In the genomic region with DNA sequence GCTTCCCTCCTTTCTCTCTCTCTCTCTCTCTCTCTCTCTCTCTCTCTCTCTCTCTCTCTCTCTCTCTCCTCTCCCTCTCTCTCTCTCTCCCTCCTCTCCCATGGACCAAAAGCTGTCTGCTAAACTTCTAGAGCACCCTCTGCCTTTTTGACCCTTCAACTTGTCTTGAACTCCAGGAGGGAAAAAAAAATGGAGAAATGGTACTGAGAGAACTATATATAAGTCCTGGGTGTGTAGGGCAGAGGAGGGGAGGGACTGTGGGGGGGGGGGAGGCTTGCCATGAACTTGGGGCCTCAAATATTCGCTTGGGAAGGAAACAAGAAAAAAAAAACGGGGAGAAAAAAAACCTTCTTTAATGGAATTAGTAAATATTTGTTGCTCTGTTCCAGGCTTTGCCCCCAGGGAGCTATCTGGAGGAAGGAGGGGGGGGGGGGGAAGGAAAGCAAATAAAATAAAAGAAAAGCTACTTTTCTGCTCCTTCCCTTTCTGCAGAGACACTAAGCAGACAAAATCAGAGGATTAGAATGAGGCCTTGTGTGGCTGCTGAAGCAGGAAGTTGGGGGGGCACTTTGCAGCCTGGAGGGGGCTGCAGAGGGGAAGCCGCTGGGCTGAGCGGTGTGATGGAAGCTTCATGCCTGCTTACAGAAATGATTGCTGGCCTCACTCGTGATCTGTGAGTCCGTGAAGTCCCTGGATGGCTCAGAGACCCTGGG, we compare ENCODE assay signal across 9 mouse cellular contexts.
A peak's percentile ranks its signal among the peaks of the same experiment; 100 is the strongest.
DNase-seq lines count a peak whose midpoint lies in the region; ATAC-seq and TF ChIP-seq lines count a peak whose summit lies in the region.
"Had no signal": no experiment of that assay in that cellular context is flagged by ENCODE, and none has a peak within 500 bp of the region (broad histone marks: within the 10 kb centered on the region; RNA-seq: fewer than 3 reads in every experiment).

No protein-coding gene starts in this region.

- DNase-seq in hindbrain, embryonic 10.5 days (ENCODE audit: low spot score), result peak; percentile 13
- DNase-seq in kidney, postnatal 14 days, result peak; percentile 52
- no peak for DNase-seq in left cerebral cortex, adult 2 months (ENCODE audit: extremely low spot score in 1 of 2, low spot score in 2 of 2)
- DNase-seq in right cerebral cortex, postnatal 14 days, result no peak

- no peak for ATAC-seq in hindbrain, embryonic 16.5 days
- ATAC-seq in embryonic facial prominence, embryonic 13.5 days (ENCODE audit: insufficient number of reproducible peaks, insufficient read depth, low FRiP score, low TSS enrichment, low read depth), result no peak
- no peak for ATAC-seq in megakaryocyte progenitor cell, adult 5-6 weeks (replicated peaks; ENCODE audit: poor library complexity)

- intact Hi-C loops in left cerebral cortex, adult 2 months (cut with DNase I), result no loop called here

- TF ChIP-seq CTCF in small intestine, adult 2 months (IDR thresholded peaks at IDR 0.05; ENCODE audit: extremely low read depth, insufficient read length, insufficient replicate concordance, low read depth, low read length), result no peak
- TF ChIP-seq CTCF in left cerebral cortex, adult 2 months (IDR thresholded peaks at IDR 0.05), result no peak

- H3K36me3 ChIP-seq in hindbrain, embryonic 10.5 days, result no peaks in the 10 kb centered on the region
- no peaks in the 10 kb centered on the region for H3K36me3 ChIP-seq in hindbrain, embryonic 16.5 days (ENCODE audit: control insufficient read depth, insufficient read depth, low read length)
- no peaks in the 10 kb centered on the region for H3K36me3 ChIP-seq in embryonic facial prominence, embryonic 13.5 days
- no peaks in the 10 kb centered on the region for H3K36me3 ChIP-seq in small intestine, adult 2 months (ENCODE audit: control insufficient read depth, insufficient read depth, low read length)

- H3K9ac ChIP-seq in hindbrain, embryonic 16.5 days (ENCODE audit: low read depth, low read length), result no peak overlapping the region
- H3K9ac ChIP-seq in embryonic facial prominence, embryonic 13.5 days, result no peak overlapping the region

- H3K27ac ChIP-seq in hindbrain, embryonic 10.5 days, result peak overlapping the region; percentile 79
- no peak overlapping the region for H3K27ac ChIP-seq in hindbrain, embryonic 16.5 days (ENCODE audit: low read depth, low read length)
- H3K27ac ChIP-seq in embryonic facial prominence, embryonic 13.5 days, result peak overlapping the region; percentile 80
- peak overlapping the region; percentile 32; the same call in 1 of the 2 replicates for H3K27ac ChIP-seq in small intestine, adult 2 months (ENCODE audit: insufficient read depth, low read depth, low read length)
- no peak overlapping the region for H3K27ac ChIP-seq in left cerebral cortex, adult 2 months
- H3K27ac ChIP-seq: macrophage had no signal

- H3K4me1 ChIP-seq in hindbrain, embryonic 10.5 days (replicated peaks), result peaks cover 19% of the 10 kb centered on the region
- H3K4me1 ChIP-seq in hindbrain, embryonic 16.5 days (ENCODE audit: control insufficient read depth, insufficient read depth, low read depth, low read length), result no peaks in the 10 kb centered on the region
- peaks cover 25% of the 10 kb centered on the region for H3K4me1 ChIP-seq in embryonic facial prominence, embryonic 13.5 days
- no peaks in the 10 kb centered on the region for H3K4me1 ChIP-seq in small intestine, adult 2 months (ENCODE audit: control insufficient read depth, insufficient read depth, insufficient read length, low read length)

- peaks cover 10% of the 10 kb centered on the region; the same call in 1 of the 2 replicates for H3K27me3 ChIP-seq in hindbrain, embryonic 10.5 days (ENCODE audit: insufficient read depth, poor library complexity, severe bottlenecking)
- no peaks in the 10 kb centered on the region for H3K27me3 ChIP-seq in hindbrain, embryonic 16.5 days (replicated peaks; ENCODE audit: control insufficient read depth, insufficient read depth, low read length)
- no peaks in the 10 kb centered on the region for H3K27me3 ChIP-seq in embryonic facial prominence, embryonic 13.5 days
- H3K27me3 ChIP-seq in small intestine, adult 2 months (ENCODE audit: control insufficient read depth, insufficient read depth, low read length), result no peaks in the 10 kb centered on the region

- H3K4me2 ChIP-seq in hindbrain, embryonic 16.5 days (ENCODE audit: low read length), result no peak overlapping the region
- H3K4me2 ChIP-seq in embryonic facial prominence, embryonic 13.5 days, result peak overlapping the region; percentile 14; the same call in 1 of the 2 replicates

- WGBS in hindbrain, embryonic 10.5 days, result 29% methylated on average over 6 of the region's 6 CpGs
- 24% methylated on average over 6 of the region's 6 CpGs for WGBS in hindbrain, embryonic 16.5 days
- WGBS in embryonic facial prominence, embryonic 13.5 days, result 5% methylated on average over 6 of the region's 6 CpGs
- WGBS in small intestine, adult 2 months, result 37% methylated on average over 6 of the region's 6 CpGs

- H3K4me3 ChIP-seq in hindbrain, embryonic 10.5 days, result no peak overlapping the region
- H3K4me3 ChIP-seq in hindbrain, embryonic 16.5 days (ENCODE audit: low read length), result no peak overlapping the region
- H3K4me3 ChIP-seq in embryonic facial prominence, embryonic 13.5 days, result no peak overlapping the region
- H3K4me3 ChIP-seq in small intestine, adult 2 months (ENCODE audit: low read depth, low read length), result no peak overlapping the region
- no peak overlapping the region for H3K4me3 ChIP-seq in left cerebral cortex, adult 2 months

- H3K9me3 ChIP-seq in hindbrain, embryonic 10.5 days, result peaks cover 5% of the 10 kb centered on the region; the same call in 1 of the 2 replicates
- H3K9me3 ChIP-seq in hindbrain, embryonic 16.5 days (ENCODE audit: control insufficient read depth, low read length), result no peaks in the 10 kb centered on the region
- no peaks in the 10 kb centered on the region for H3K9me3 ChIP-seq in embryonic facial prominence, embryonic 13.5 days

- TF ChIP-seq POLR2A in small intestine, adult 2 months (IDR thresholded peaks at IDR 0.05; ENCODE audit: low read depth, low read length), result no peak

Comparison
In these comparisons a context has a peak if more than half of its experiments do, and no peak if none do; other contexts are left out.
1. H3K27ac ChIP-seq: peak in hindbrain, embryonic 10.5 days (single experiment), embryonic facial prominence, embryonic 13.5 days (single experiment) and small intestine, adult 2 months (single experiment); none in hindbrain, embryonic 16.5 days (single experiment) and left cerebral cortex, adult 2 months (single experiment).
2. DNase-seq: peak in hindbrain, embryonic 10.5 days (single experiment) and kidney, postnatal 14 days (single experiment); none in left cerebral cortex, adult 2 months (0 of 2) and right cerebral cortex, postnatal 14 days (single experiment).